Mouse (Mus musculus): ENCODE data around the gene Tmem101. TPM values are rescaled to one million over a fixed set of nuclear protein-coding genes. Genes with fewer than 3 reads are reported as not detected.
"Not testable (repeated sequence)": the region's sequence is repeated elsewhere in the genome, so short reads cannot be mapped to it uniquely, and the experiment has no call there.

Tmem101 gene
- polyA plus RNA-seq, 1 experiment: 13.0 TPM

DNA sequence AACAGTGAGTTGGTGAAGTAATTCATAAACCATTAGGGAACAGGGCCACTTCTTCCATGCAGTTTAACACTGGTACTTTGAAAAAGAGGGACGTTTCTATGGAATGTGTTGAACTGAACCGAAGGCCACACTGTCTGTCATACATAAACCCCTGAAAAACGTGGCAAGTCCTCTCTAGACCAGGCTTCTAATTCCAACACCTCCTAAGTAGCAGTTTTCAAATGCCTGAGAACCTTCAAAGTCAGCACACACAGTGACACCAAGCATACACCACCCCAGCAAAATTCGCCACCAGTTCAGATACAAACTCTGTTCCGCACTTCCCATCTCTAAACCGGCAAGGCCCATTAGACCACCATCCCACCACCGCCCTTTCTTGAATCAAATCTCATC is 28.0 kb upstream of the Tmem101 start:
- Histone ChIP-seq H3K27ac (ENCODE audit: insufficient read depth, low read depth, low read length) (peak overlapping the region; percentile 94; the same call in 1 of the 2 replicates), H3K36me3 (ENCODE audit: control insufficient read depth, insufficient read depth, low read length) (peaks cover 16% of the 10 kb centered on the region), H3K4me1 (ENCODE audit: control insufficient read depth, insufficient read depth, insufficient read length, low read length) (peaks cover 5% of the 10 kb centered on the region; the same call in 1 of the 2 replicates), H3K4me3 (ENCODE audit: low read depth, low read length) (peak overlapping the region; percentile 98), H3K27me3 (ENCODE audit: control insufficient read depth, insufficient read depth, low read length) (no peaks in the 10 kb centered on the region)
- TF ChIP-seq CTCF (IDR thresholded peaks at IDR 0.05; ENCODE audit: extremely low read depth, insufficient read length, insufficient replicate concordance, low read depth, low read length) (no peak), POLR2A (IDR thresholded peaks at IDR 0.05; ENCODE audit: low read depth, low read length) (no peak)
- WGBS: 3% methylated on average over 7 of the region's 7 CpGs

DNA sequence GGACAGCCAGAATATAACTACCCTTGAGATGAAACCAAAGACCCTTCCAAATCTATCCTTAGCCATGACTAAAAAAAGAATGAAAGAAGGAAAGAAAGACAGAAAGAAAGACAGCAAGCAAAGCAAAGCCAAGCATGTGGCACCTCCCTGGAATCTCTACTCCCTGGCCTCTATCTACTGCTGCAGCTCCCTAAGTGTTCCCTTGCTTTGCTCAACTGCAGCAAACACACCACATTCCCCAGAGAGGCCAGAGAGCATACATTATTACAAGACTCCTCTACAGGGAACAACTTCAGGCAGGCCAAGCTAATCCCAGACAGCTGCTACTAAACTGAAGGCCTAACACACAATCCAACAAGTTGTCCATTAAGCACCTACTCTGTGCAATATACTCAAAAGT is 23.6 kb upstream of the Tmem101 start:
- TF ChIP-seq CTCF (IDR thresholded peaks at IDR 0.05; ENCODE audit: extremely low read depth, insufficient read length, insufficient replicate concordance, low read depth, low read length): no peak
- no peak for TF ChIP-seq POLR2A (IDR thresholded peaks at IDR 0.05; ENCODE audit: low read depth, low read length)
- H3K4me3 ChIP-seq (ENCODE audit: low read depth, low read length): no peak overlapping the region
- H3K36me3 ChIP-seq (ENCODE audit: control insufficient read depth, insufficient read depth, low read length): peaks cover 31% of the 10 kb centered on the region
- peaks cover 2% of the 10 kb centered on the region; the same call in 1 of the 2 replicates for H3K4me1 ChIP-seq (ENCODE audit: control insufficient read depth, insufficient read depth, insufficient read length, low read length)
- no peak overlapping the region for H3K27ac ChIP-seq (ENCODE audit: insufficient read depth, low read depth, low read length)
- H3K27me3 ChIP-seq (ENCODE audit: control insufficient read depth, insufficient read depth, low read length): no peaks in the 10 kb centered on the region

DNA sequence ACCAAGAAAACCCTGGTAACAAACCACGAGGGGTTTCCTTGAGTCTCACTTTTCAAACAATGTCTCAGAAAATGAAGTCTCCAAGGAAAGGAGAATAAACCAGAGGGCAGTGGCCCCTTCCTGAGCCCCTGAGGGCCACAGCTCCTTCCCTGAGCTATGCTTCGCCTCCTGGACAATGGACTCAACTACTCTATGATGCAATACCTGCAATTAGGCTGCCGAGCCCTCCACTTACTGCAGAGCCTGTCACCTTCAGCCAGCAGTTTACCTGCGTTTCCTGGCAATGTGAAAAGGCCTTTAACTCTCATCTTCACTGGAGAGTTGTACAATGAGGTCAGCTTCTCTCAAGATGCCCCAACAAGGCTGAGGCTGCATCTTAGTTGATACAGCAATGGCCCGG is 12.5 kb upstream of the Tmem101 start:
- H3K4me3 ChIP-seq (ENCODE audit: low read depth, low read length): no peak overlapping the region
- WGBS: 55% methylated on average over 5 of the region's 5 CpGs
- no peaks in the 10 kb centered on the region for H3K27me3 ChIP-seq (ENCODE audit: control insufficient read depth, insufficient read depth, low read length)
- TF ChIP-seq POLR2A (IDR thresholded peaks at IDR 0.05; ENCODE audit: low read depth, low read length) (no peak), CTCF (IDR thresholded peaks at IDR 0.05; ENCODE audit: extremely low read depth, insufficient read length, insufficient replicate concordance, low read depth, low read length) (no peak)
- H3K36me3 ChIP-seq (ENCODE audit: control insufficient read depth, insufficient read depth, low read length): peaks cover 29% of the 10 kb centered on the region
- H3K4me1 ChIP-seq (ENCODE audit: control insufficient read depth, insufficient read depth, insufficient read length, low read length): peaks cover 3% of the 10 kb centered on the region; the same call in 1 of the 2 replicates
- H3K27ac ChIP-seq (ENCODE audit: insufficient read depth, low read depth, low read length): no peak overlapping the region

GRCm38 (mm10) chr11:102167539-102167938 is 11.3 kb upstream of the Tmem101 start:
- H3K4me1 ChIP-seq (ENCODE audit: control insufficient read depth, insufficient read depth, insufficient read length, low read length): peaks cover 3% of the 10 kb centered on the region; the same call in 1 of the 2 replicates
- no peak for TF ChIP-seq POLR2A (IDR thresholded peaks at IDR 0.05; ENCODE audit: low read depth, low read length)
- no peak for TF ChIP-seq CTCF (IDR thresholded peaks at IDR 0.05; ENCODE audit: extremely low read depth, insufficient read length, insufficient replicate concordance, low read depth, low read length)
- no peaks in the 10 kb centered on the region for H3K27me3 ChIP-seq (ENCODE audit: control insufficient read depth, insufficient read depth, low read length)
- no peak overlapping the region for H3K4me3 ChIP-seq (ENCODE audit: low read depth, low read length)
- no peak overlapping the region for H3K27ac ChIP-seq (ENCODE audit: insufficient read depth, low read depth, low read length)
- 92% methylated on average over 5 of the region's 5 CpGs for WGBS
- H3K36me3 ChIP-seq (ENCODE audit: control insufficient read depth, insufficient read depth, low read length): peaks cover 38% of the 10 kb centered on the region

DNA sequence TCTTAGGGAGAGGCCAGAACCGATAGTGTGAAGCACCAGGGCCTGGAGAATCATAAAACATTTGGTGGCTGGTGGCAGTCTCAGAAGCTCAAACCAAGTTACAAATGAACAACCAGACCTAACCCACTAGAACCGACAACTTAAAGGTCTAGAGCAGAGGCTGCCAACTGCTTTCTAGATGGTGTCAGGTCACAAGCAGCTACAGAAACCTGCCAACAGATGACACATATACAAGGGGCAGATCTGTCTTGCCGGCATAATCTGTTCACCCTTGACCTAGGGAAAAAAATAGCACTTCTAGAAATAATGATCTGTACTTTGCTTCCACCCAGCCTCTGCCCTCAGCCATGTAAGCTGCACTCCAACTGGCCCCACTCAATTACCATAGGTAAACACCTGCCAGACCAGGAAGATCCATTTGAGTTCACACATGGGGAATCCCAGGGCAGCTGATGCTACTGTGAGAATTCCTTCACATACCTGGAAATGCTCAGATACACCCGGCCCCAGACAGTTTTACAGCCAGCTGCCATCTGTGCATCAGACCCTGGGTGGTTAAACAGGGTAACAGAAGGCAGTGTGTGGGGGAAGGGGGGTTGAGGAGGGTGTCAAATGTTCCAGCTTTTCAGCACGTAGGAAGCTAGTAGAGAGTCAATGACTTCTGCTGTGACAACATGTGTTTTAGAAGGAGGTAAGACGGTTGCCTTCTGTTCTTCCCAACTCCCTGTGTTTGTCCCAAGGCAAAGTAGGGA is 9.9 kb upstream of the Tmem101 start:
- H3K36me3 ChIP-seq (ENCODE audit: control insufficient read depth, insufficient read depth, low read length): peaks cover 42% of the 10 kb centered on the region
- TF ChIP-seq POLR2A (IDR thresholded peaks at IDR 0.05; ENCODE audit: low read depth, low read length) (no peak), CTCF (IDR thresholded peaks at IDR 0.05; ENCODE audit: extremely low read depth, insufficient read length, insufficient replicate concordance, low read depth, low read length) (no peak)
- 32% methylated on average over 6 of the region's 6 CpGs for WGBS

DNA sequence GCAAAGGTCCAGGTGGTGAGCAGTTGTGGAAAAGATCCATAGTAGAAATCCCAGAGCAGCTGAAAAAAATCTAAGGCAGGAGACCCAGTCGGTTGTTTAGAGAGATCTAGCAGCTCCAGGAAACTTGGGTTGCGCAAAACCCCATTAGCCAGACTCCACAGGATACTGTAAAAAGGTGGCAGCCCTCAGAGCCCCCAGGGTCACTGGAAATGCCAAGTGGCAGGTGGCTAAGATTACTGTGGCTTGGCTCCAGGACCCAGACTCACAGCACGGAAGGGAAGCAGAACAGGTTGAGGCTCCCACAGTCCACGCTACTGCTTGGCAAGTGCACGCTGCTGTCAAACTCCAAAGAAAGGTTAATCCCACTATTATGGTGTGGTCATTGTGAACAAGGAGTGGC is 3.6 kb upstream of the Tmem101 start:
- Histone ChIP-seq H3K36me3 (ENCODE audit: control insufficient read depth, insufficient read depth, low read length) (peaks cover 23% of the 10 kb centered on the region), H3K4me1 (ENCODE audit: control insufficient read depth, insufficient read depth, insufficient read length, low read length) (peaks cover 4% of the 10 kb centered on the region; the same call in 1 of the 2 replicates), H3K27ac (ENCODE audit: insufficient read depth, low read depth, low read length) (no peak overlapping the region), H3K27me3 (ENCODE audit: control insufficient read depth, insufficient read depth, low read length) (no peaks in the 10 kb centered on the region), H3K4me3 (ENCODE audit: low read depth, low read length) (no peak overlapping the region)
- TF ChIP-seq POLR2A (IDR thresholded peaks at IDR 0.05; ENCODE audit: low read depth, low read length): no peak
- TF ChIP-seq CTCF (IDR thresholded peaks at IDR 0.05; ENCODE audit: extremely low read depth, insufficient read length, insufficient replicate concordance, low read depth, low read length): no peak
- 58% methylated on average over 5 of the region's 5 CpGs for WGBS

More for the DNA sequence above, 9.9 kb upstream of the Tmem101 start:
- Histone ChIP-seq H3K27me3 (ENCODE audit: control insufficient read depth, insufficient read depth, low read length) (no peaks in the 10 kb centered on the region), H3K4me1 (ENCODE audit: control insufficient read depth, insufficient read depth, insufficient read length, low read length) (peaks cover 3% of the 10 kb centered on the region; the same call in 1 of the 2 replicates), H3K27ac (ENCODE audit: insufficient read depth, low read depth, low read length) (peak overlapping the region; percentile 76), H3K4me3 (ENCODE audit: low read depth, low read length) (no peak overlapping the region)

GRCm38 (mm10) chr11:102158024-102158423 is 1.8 kb upstream of the Tmem101 start:
- H3K4me1 ChIP-seq (ENCODE audit: control insufficient read depth, insufficient read depth, insufficient read length, low read length); H3K27me3 ChIP-seq (ENCODE audit: control insufficient read depth, insufficient read depth, low read length); H3K27ac ChIP-seq (ENCODE audit: insufficient read depth, low read depth, low read length); H3K4me3 ChIP-seq (ENCODE audit: low read depth, low read length): not testable (repeated sequence)
- 78% methylated on average over 2 of the region's 2 CpGs for WGBS
- H3K36me3 ChIP-seq (ENCODE audit: control insufficient read depth, insufficient read depth, low read length): peaks cover 21% of the 10 kb centered on the region
